Mouse (Mus musculus): ENCODE results near the gene Rara. TPM values are rescaled to one million over a fixed set of nuclear protein-coding genes. Genes with fewer than 3 reads are reported as not detected.

Gene Rara
- polyA plus RNA-seq, 1 experiment from 2014 or later: 53.5 TPM

- no peaks in the 10 kb centered on the region for H3K27me3 ChIP-seq
- H3K27ac ChIP-seq (replicated peaks): peak overlapping the region; percentile 68; the same call in 1 of the 2 replicates
- ATAC-seq (ENCODE audit: insufficient number of reproducible peaks, low FRiP score, low TSS enrichment, low read depth): no peak
- no peaks in the 10 kb centered on the region for H3K9me3 ChIP-seq (replicated peaks)
- H3K4me3 ChIP-seq (replicated peaks): no peak overlapping the region
- WGBS: 6% methylated on average over 10 of the region's 10 CpGs
- H3K4me1 ChIP-seq: peaks cover 67% of the 10 kb centered on the region
- peaks cover 39% of the 10 kb centered on the region for H3K36me3 ChIP-seq
- no peak overlapping the region; the same call in 1 of the 2 replicates for H3K9ac ChIP-seq
- 0 out of 2 replicates have a peak overlapping the region, but pooled peaks have one; percentile 0 for H3K4me2 ChIP-seq (replicated peaks)
Measured at GRCm38 (mm10) chr11:98954373-98954772, 26.8 kb downstream of the Rara start.

GRCm38 (mm10) chr11:98954801-98955706, 27.4 kb downstream of the Rara start:
- no peak overlapping the region for H3K4me3 ChIP-seq (replicated peaks)
- H3K36me3 ChIP-seq: peaks cover 37% of the 10 kb centered on the region
- H3K9me3 ChIP-seq (replicated peaks): no peaks in the 10 kb centered on the region
- peak overlapping the region; percentile 68 for H3K27ac ChIP-seq (replicated peaks)
- no peak overlapping the region; the same call in 1 of the 2 replicates for H3K9ac ChIP-seq
- ATAC-seq (ENCODE audit: insufficient number of reproducible peaks, low FRiP score, low TSS enrichment, low read depth): no peak
- H3K4me1 ChIP-seq: peaks cover 67% of the 10 kb centered on the region
- 29% methylated on average over 17 of the region's 17 CpGs for WGBS
- 0 out of 2 replicates have a peak overlapping the region, but pooled peaks have one; percentile 0 for H3K4me2 ChIP-seq (replicated peaks)
- H3K27me3 ChIP-seq: no peaks in the 10 kb centered on the region

GRCm38 (mm10) chr11:98955707-98956235, 28.2 kb downstream of the Rara start:
- Histone ChIP-seq H3K36me3 (peaks cover 30% of the 10 kb centered on the region), H3K4me3 (replicated peaks) (no peak overlapping the region), H3K4me1 (peaks cover 67% of the 10 kb centered on the region), H3K9ac (no peak overlapping the region), H3K9me3 (replicated peaks) (no peaks in the 10 kb centered on the region), H3K27ac (replicated peaks) (0 out of 2 replicates have a peak overlapping the region, but pooled peaks have one; percentile 44), H3K27me3 (no peaks in the 10 kb centered on the region), H3K4me2 (replicated peaks) (no peak overlapping the region)
- no peak for ATAC-seq (ENCODE audit: insufficient number of reproducible peaks, low FRiP score, low TSS enrichment, low read depth)
- 45% methylated on average over 5 of the region's 7 CpGs for WGBS

GRCm38 (mm10) chr11:98956340-98956739, 28.7 kb downstream of the Rara start:
- no peak for ATAC-seq (ENCODE audit: insufficient number of reproducible peaks, low FRiP score, low TSS enrichment, low read depth)
- H3K4me2 ChIP-seq (replicated peaks): no peak overlapping the region
- H3K9me3 ChIP-seq (replicated peaks): no peaks in the 10 kb centered on the region
- H3K9ac ChIP-seq: no peak overlapping the region
- no peaks in the 10 kb centered on the region for H3K27me3 ChIP-seq
- WGBS: 81% methylated on average over 10 of the region's 10 CpGs
- H3K36me3 ChIP-seq: peaks cover 28% of the 10 kb centered on the region
- no peak overlapping the region for H3K4me3 ChIP-seq (replicated peaks)
- peaks cover 67% of the 10 kb centered on the region for H3K4me1 ChIP-seq
- H3K27ac ChIP-seq (replicated peaks): no peak overlapping the region

- no peaks in the 10 kb centered on the region for H3K9me3 ChIP-seq (replicated peaks)
- H3K4me2 ChIP-seq (replicated peaks): peak overlapping the region; percentile 95
- no peak overlapping the region; the same call in 1 of the 2 replicates for H3K9ac ChIP-seq
- H3K27me3 ChIP-seq: no peaks in the 10 kb centered on the region
- 1% methylated on average over 41 of the region's 43 CpGs for WGBS
- peaks cover 17% of the 10 kb centered on the region for H3K36me3 ChIP-seq
- peak overlapping the region; percentile 86 for H3K27ac ChIP-seq (replicated peaks)
- H3K4me3 ChIP-seq (replicated peaks): peak overlapping the region; percentile 63
- peaks cover 73% of the 10 kb centered on the region for H3K4me1 ChIP-seq
- ATAC-seq (ENCODE audit: insufficient number of reproducible peaks, low FRiP score, low TSS enrichment, low read depth): no peak
Measured at GRCm38 (mm10) chr11:98959437-98960312, 32.1 kb downstream of the Rara start.

- H3K4me3 ChIP-seq (replicated peaks): peak overlapping the region; percentile 63
- H3K36me3 ChIP-seq: peaks cover 17% of the 10 kb centered on the region
- H3K4me1 ChIP-seq: peaks cover 73% of the 10 kb centered on the region
- H3K27me3 ChIP-seq: no peaks in the 10 kb centered on the region
- peak overlapping the region; percentile 95 for H3K4me2 ChIP-seq (replicated peaks)
- H3K9me3 ChIP-seq (replicated peaks): no peaks in the 10 kb centered on the region
- H3K9ac ChIP-seq: peak overlapping the region; percentile 37
- under 1% methylated on average over 50 of the region's 53 CpGs for WGBS
- peak; percentile 25; the same call in 1 of the 2 replicates for ATAC-seq (ENCODE audit: insufficient number of reproducible peaks, low FRiP score, low TSS enrichment, low read depth)
- H3K27ac ChIP-seq (replicated peaks): peak overlapping the region; percentile 86
Measured at GRCm38 (mm10) chr11:98960313-98960906, 32.8 kb downstream of the Rara start.

GRCm38 (mm10) chr11:98961051-98961592, 33.5 kb downstream of the Rara start:
- WGBS: 13% methylated on average over 18 of the region's 18 CpGs
- ATAC-seq (ENCODE audit: insufficient number of reproducible peaks, low FRiP score, low TSS enrichment, low read depth): no peak

GRCm38 (mm10) chr11:98961766-98962165, 34.1 kb downstream of the Rara start:
- Histone ChIP-seq H3K36me3 (peaks cover 19% of the 10 kb centered on the region), H3K4me2 (replicated peaks) (peak overlapping the region; percentile 95), H3K4me1 (peaks cover 81% of the 10 kb centered on the region), H3K27me3 (no peaks in the 10 kb centered on the region), H3K27ac (replicated peaks) (peak overlapping the region; percentile 86), H3K9me3 (replicated peaks) (no peaks in the 10 kb centered on the region), H3K4me3 (replicated peaks) (peak overlapping the region; percentile 63), H3K9ac (peak overlapping the region; percentile 37; the same call in 1 of the 2 replicates)
- 14% methylated on average over 8 of the region's 8 CpGs for WGBS
- ATAC-seq (ENCODE audit: insufficient number of reproducible peaks, low FRiP score, low TSS enrichment, low read depth): no peak

More at GRCm38 (mm10) chr11:98961051-98961592, 33.5 kb downstream of the Rara start:
- Histone ChIP-seq H3K4me3 (replicated peaks) (peak overlapping the region; percentile 63), H3K36me3 (peaks cover 18% of the 10 kb centered on the region), H3K4me1 (peaks cover 75% of the 10 kb centered on the region), H3K9ac (peak overlapping the region; percentile 37), H3K27ac (replicated peaks) (peak overlapping the region; percentile 86), H3K9me3 (replicated peaks) (no peaks in the 10 kb centered on the region), H3K27me3 (no peaks in the 10 kb centered on the region), H3K4me2 (replicated peaks) (peak overlapping the region; percentile 95)

GRCm38 (mm10) chr11:98962421-98963095, 34.9 kb downstream of the Rara start:
- H3K9ac ChIP-seq: no peak overlapping the region
- H3K27me3 ChIP-seq: no peaks in the 10 kb centered on the region
- ATAC-seq (ENCODE audit: insufficient number of reproducible peaks, low FRiP score, low TSS enrichment, low read depth): no peak
- 17% methylated on average over 12 of the region's 12 CpGs for WGBS
- no peaks in the 10 kb centered on the region for H3K9me3 ChIP-seq (replicated peaks)
- H3K4me3 ChIP-seq (replicated peaks): peak overlapping the region; percentile 63
- peak overlapping the region; percentile 89 for H3K27ac ChIP-seq (replicated peaks)
- H3K4me2 ChIP-seq (replicated peaks): peak overlapping the region; percentile 95
- peaks cover 18% of the 10 kb centered on the region for H3K36me3 ChIP-seq
- H3K4me1 ChIP-seq: peaks cover 89% of the 10 kb centered on the region

All from embryonic facial prominence, embryonic 15.5 days (tissue).